Mouse (Mus musculus) mouse trophoblast stem cell (cell line): Measurements from ENCODE around the gene Gria3.

ENCODE experiments used
- in situ Hi-C, 2 experiments: fragments of 300-500 bp; cut with MseI, MboI; formaldehyde crosslinking; loops; 2 replicates in 1 of 2; 3 replicates in 1 of 2; pipeline ENCODE4 v1.15.1; 2025

The Gria3 gene

GRCm38 (mm10) chrX:41573079-41573478 is 172.4 kb downstream of the Gria3 start:
- in situ Hi-C loops, result no loop called here

GRCm38 (mm10) chrX:41578797-41579196 is 178.1 kb downstream of the Gria3 start:
- in situ Hi-C loops, result no loop called here

- in situ Hi-C loops, result no loop called here
These were observed 187.0 kb downstream of the Gria3 start for GRCm38 (mm10) chrX:41587692-41588091.

GRCm38 (mm10) chrX:41607181-41607580 is 206.5 kb downstream of the Gria3 start:
- in situ Hi-C loops, result no loop called here

GRCm38 (mm10) chrX:41614920-41615319 is 214.3 kb downstream of the Gria3 start:
- in situ Hi-C loops, result no loop called here

- in situ Hi-C loops, result no loop called here
These were observed 216.3 kb downstream of the Gria3 start for GRCm38 (mm10) chrX:41616928-41617327.

GRCm38 (mm10) chrX:41618396-41618795 is 217.7 kb downstream of the Gria3 start:
- in situ Hi-C loops, result no loop called here

- in situ Hi-C loops, result no loop called here
These were observed 232.9 kb downstream of the Gria3 start for GRCm38 (mm10) chrX:41633576-41633975.

- in situ Hi-C loops, result no loop called here
These were observed 244.3 kb downstream of the Gria3 start for GRCm38 (mm10) chrX:41644954-41645353.

- in situ Hi-C loops, result no loop called here
These were observed 257.1 kb downstream of the Gria3 start for GRCm38 (mm10) chrX:41657791-41658190.

- in situ Hi-C loops, result no loop called here
These were observed 288.2 kb downstream of the Gria3 start for GRCm38 (mm10) chrX:41688869-41689268.

- in situ Hi-C loops, result no loop called here
These were observed 291.4 kb downstream of the Gria3 start for GRCm38 (mm10) chrX:41692076-41692475.
